Mouse (Mus musculus) C2C12 (cell line): ENCODE data around the gene B3gnt2. TPM values are rescaled to one million over a fixed set of nuclear protein-coding genes. Genes with fewer than 3 reads are reported as not detected.

ENCODE experiments used
- H3K27me3 ChIP-seq: one replicate; pipeline ENCODE4 v1.6.1; 2011; ENCODE audit not compliant: control insufficient read depth, insufficient read depth, insufficient read length
- H3K36me3 ChIP-seq: one replicate; pipeline ENCODE4 v1.6.1; 2011; ENCODE audit not compliant: control insufficient read depth, insufficient read depth
- H3K4me3 ChIP-seq: one replicate; pipeline ENCODE4 v1.5.1; 2011; ENCODE audit warnings: mild to moderate bottlenecking, control low read depth; ENCODE audit not compliant: poor library complexity, insufficient read depth, severe bottlenecking
- H3K79me2 ChIP-seq: one replicate; pipeline ENCODE4 v1.6.1; 2011; ENCODE audit not compliant: control insufficient read depth, insufficient read depth
- H3K79me3 ChIP-seq: one replicate; pipeline ENCODE4 v1.6.1; 2011; ENCODE audit warnings: low read depth, control low read depth
- H3ac ChIP-seq: one replicate; pipeline ENCODE3; 2011; ENCODE audit warnings: low read depth; ENCODE audit not compliant: control insufficient read depth, insufficient read length
- CEBPB ChIP-seq: IDR thresholded peaks from one replicate; pipeline ENCODE4 v1.6.1; 2011; ENCODE audit warnings: low read depth, mild to moderate bottlenecking, control low read depth, moderate library complexity
- CTCF ChIP-seq: IDR thresholded peaks from one replicate; pipeline ENCODE4 v1.5.1; 2011; ENCODE audit not compliant: control insufficient read depth, insufficient read depth, insufficient read length
- FOSL1 ChIP-seq: IDR thresholded peaks from one replicate; pipeline ENCODE4 v1.8.0; 2011; ENCODE audit warnings: mild to moderate bottlenecking, low read length; ENCODE audit not compliant: poor library complexity, insufficient read depth, severe bottlenecking
- MAX ChIP-seq: IDR thresholded peaks from one replicate; pipeline ENCODE4 v1.6.1; 2011; ENCODE audit warnings: mild to moderate bottlenecking, control low read depth
- MYOD1 ChIP-seq: IDR thresholded peaks from one replicate; pipeline ENCODE4 v1.6.1; 2011; ENCODE audit warnings: low read depth; ENCODE audit not compliant: control insufficient read depth, insufficient read length
- MYOG ChIP-seq: IDR thresholded peaks from one replicate; pipeline ENCODE4 v1.6.1; 2011; ENCODE audit not compliant: control insufficient read depth, insufficient read length; ENCODE audit errors: extremely low read depth
- USF1 ChIP-seq: IDR thresholded peaks from one replicate; pipeline ENCODE4 v1.6.1; 2011; ENCODE audit warnings: low read depth, mild to moderate bottlenecking, control low read depth, moderate library complexity
- polyA plus RNA-seq: library from polyadenylated mRNA; unstranded; fragments of >200 nt; fragmentation: generic; extraction: Trizol; gene quantifications from one replicate; pipeline ENCODE4 v1.2.1, GENCODE M21; 2012; ENCODE audit warnings: missing spikeins

Gene B3gnt2
- polyA plus RNA-seq, 1 experiment = 10.8 TPM

DNA sequence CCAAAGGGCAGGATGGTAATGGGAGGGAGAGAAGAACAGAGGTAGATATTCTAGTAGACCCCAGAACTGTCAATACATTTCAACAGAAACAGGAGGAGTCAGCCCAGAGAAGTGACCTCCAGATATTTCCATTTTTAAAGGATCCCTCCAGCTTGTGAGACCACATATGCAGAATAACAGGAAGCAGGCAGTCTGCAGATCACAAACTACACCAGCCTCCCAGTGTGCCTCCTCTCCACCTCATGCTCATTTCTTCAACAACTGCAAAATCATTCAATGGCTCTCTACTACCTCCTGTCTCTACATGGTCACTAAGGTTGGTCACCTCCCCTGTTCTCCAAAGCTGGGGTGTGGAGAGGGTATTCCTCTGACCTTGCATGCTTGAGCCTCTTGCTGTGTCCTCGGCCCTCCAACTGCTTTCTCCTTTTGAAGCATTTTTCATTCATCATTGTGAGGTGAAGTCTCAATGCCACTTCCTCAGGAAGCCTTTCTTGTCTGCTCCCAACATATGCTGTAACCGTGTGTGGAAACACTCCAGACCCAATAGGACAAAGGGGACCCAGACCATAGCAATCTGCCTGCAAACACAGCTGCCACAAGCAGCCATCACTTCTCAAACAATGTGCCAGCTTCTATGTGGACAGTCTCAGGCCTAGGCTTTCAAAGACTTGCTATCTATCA, 7.1 kb downstream of the B3gnt2 start:
- H3K79me3 ChIP-seq = peaks cover 45% of the 10 kb centered on the region
- H3ac ChIP-seq = no peak overlapping the region
- peaks cover 4% of the 10 kb centered on the region for H3K36me3 ChIP-seq
- H3K27me3 ChIP-seq = no peaks in the 10 kb centered on the region
- no peak for TF ChIP-seq CTCF
- no peak for TF ChIP-seq USF1
- TF ChIP-seq MYOD1 = no peak
- no peak for TF ChIP-seq MAX
- TF ChIP-seq FOSL1 = no peak
- no peak for TF ChIP-seq MYOG
- TF ChIP-seq CEBPB = no peak
- peaks cover 99% of the 10 kb centered on the region for H3K79me2 ChIP-seq
- no peak overlapping the region for H3K4me3 ChIP-seq

DNA sequence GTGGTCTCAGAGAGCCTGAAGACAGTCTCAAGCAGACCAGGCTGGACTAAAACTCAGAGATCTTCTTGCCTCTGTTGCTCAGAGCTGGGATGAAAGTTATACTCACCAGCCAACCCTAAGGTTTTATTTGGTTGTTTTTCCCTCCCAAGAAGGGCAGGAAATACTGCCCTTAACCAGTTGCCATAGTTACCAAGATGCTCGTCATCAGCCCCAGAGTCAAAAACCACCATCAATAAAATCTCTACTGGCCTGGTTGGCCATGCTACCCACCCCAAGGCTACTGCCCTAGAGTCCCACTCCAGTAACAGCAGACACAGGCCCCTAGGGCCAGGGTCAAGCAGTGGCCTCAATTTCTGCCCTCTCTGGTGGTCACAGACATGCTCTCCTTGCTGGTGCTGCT, 8.3 kb downstream of the B3gnt2 start:
- no peaks in the 10 kb centered on the region for H3K27me3 ChIP-seq
- H3K4me3 ChIP-seq = no peak overlapping the region
- peaks cover 93% of the 10 kb centered on the region for H3K79me2 ChIP-seq
- H3K36me3 ChIP-seq = peaks cover 4% of the 10 kb centered on the region
- no peak overlapping the region for H3ac ChIP-seq
- TF ChIP-seq FOSL1 (no peak), MAX (no peak), CEBPB (no peak), MYOG (no peak), MYOD1 (no peak), CTCF (no peak), USF1 (no peak)
- H3K79me3 ChIP-seq = peaks cover 39% of the 10 kb centered on the region

DNA sequence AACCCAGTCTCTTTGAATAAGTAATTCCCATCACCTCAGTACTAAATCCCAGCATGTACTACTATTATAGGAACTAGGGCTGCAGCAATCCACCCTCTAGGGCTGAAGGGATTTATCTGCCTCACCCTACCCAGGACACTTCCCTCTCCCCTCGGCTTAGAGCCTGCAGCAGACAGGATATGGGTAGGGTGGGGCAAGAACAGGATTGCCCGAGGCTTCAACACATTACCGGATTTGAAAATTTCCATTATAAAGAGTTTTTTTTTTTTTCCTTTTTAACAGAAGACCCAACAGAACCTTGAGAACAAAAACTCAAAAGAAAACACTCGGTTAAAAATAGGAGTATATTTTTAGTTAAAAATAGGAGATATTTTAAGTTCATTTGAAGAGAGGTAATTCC, 9.3 kb downstream of the B3gnt2 start:
- TF ChIP-seq MAX = no peak
- no peak for TF ChIP-seq USF1
- no peak for TF ChIP-seq CEBPB
- no peak for TF ChIP-seq MYOG
- no peak for TF ChIP-seq CTCF
- TF ChIP-seq MYOD1 = no peak
- TF ChIP-seq FOSL1 = no peak

DNA sequence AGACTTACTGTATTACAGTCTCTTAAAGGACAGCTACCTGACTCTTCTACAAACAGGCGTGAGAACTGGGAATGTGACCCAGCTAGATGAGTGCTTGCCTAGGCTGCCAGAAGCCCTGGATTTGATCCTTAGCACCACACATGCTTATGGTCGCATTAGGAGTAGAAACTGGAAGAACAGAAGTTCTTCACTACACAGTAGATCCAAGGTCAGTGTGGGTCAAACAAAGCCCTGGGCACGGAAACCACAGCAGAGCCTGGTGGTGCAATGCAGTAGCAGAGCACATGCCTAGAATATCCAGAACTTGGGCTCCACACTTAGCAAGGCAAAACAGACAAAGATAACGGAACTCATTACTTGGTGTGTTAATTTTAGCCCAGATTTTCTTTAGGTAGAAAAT, 10.7 kb downstream of the B3gnt2 start:
- peaks cover 93% of the 10 kb centered on the region for H3K79me2 ChIP-seq
- H3K79me3 ChIP-seq = peaks cover 39% of the 10 kb centered on the region
- H3K36me3 ChIP-seq = peaks cover 4% of the 10 kb centered on the region
- TF ChIP-seq USF1 (no peak), CEBPB (no peak), MYOD1 (no peak), FOSL1 (no peak), MYOG (no peak), MAX (no peak), CTCF (no peak)
- H3ac ChIP-seq = no peak overlapping the region
- H3K27me3 ChIP-seq = no peaks in the 10 kb centered on the region
- H3K4me3 ChIP-seq = no peak overlapping the region

More for the DNA sequence above, 9.3 kb downstream of the B3gnt2 start:
- H3ac ChIP-seq = no peak overlapping the region
- H3K4me3 ChIP-seq = no peak overlapping the region
- peaks cover 93% of the 10 kb centered on the region for H3K79me2 ChIP-seq
- H3K27me3 ChIP-seq = no peaks in the 10 kb centered on the region
- peaks cover 35% of the 10 kb centered on the region for H3K79me3 ChIP-seq
- peaks cover 4% of the 10 kb centered on the region for H3K36me3 ChIP-seq

DNA sequence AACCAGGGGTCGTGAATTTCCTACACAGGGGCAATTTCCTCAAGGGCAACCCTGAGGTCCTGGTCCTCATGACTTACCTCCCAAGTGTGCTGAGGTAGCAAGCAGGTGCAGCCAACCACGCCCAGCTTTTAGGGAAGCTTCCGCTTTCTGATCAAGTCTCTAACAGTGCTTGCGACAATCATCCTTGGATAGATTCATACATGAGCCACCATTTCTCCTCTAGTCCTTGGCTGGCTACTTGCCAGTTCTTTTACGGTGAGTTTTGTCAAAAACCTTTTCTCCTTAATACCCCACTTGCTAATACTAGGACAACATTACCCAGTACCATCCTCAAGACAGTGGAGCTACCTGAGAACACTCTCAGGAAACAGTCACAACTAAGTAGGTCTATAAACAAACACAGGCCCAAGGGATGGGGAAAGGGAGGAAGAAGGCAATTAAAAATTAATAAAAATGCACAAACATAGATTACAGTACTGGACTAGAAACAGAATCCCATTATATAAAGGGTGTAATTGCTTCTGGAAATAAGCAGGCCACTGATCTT, 12.0 kb downstream of the B3gnt2 start:
- TF ChIP-seq FOSL1 = no peak
- TF ChIP-seq CTCF = no peak
- no peak for TF ChIP-seq MAX
- TF ChIP-seq USF1 = no peak
- no peak for TF ChIP-seq CEBPB
- no peak for TF ChIP-seq MYOD1
- no peak for TF ChIP-seq MYOG
- H3K27me3 ChIP-seq = no peaks in the 10 kb centered on the region
- H3K79me2 ChIP-seq = peaks cover 93% of the 10 kb centered on the region
- no peak overlapping the region for H3ac ChIP-seq
- H3K4me3 ChIP-seq = no peak overlapping the region
- H3K36me3 ChIP-seq = no peaks in the 10 kb centered on the region
- H3K79me3 ChIP-seq = peaks cover 36% of the 10 kb centered on the region
